Mouse (Mus musculus): ENCODE measurements at regions not wholly inside any gene's neighbourhood (a gene's known extent, or its start where the extent isn't known, plus 50 kb on each side); places are given as distances from the start of the nearest gene placed in this dataset.

GRCm38 (mm10) chr1:137899916-137900601 lies 275.4 kb downstream of the Ptprc start:
- TF ChIP-seq CTCF (IDR thresholded peaks at IDR 0.05; ENCODE audit: insufficient read depth, low read length) (no peak), POLR2A (IDR thresholded peaks at IDR 0.05; ENCODE audit: borderline replicate concordance, extremely low read depth, low read depth, low read length) (no peak)
- Histone ChIP-seq H3K4me1 (ENCODE audit: control insufficient read depth, insufficient read depth, low read length) (peaks cover 4% of the 10 kb centered on the region), H3K4me3 (replicated peaks; ENCODE audit: extremely low read depth, low read depth, low read length) (peak overlapping the region; percentile 82)
- DNase-seq = peak; percentile 34
- WGBS = under 1% methylated on average over 14 of the region's 14 CpGs

- no peak for TF ChIP-seq CTCF (IDR thresholded peaks at IDR 0.05; ENCODE audit: insufficient read depth, low read length)
- TF ChIP-seq POLR2A (IDR thresholded peaks at IDR 0.05; ENCODE audit: borderline replicate concordance, extremely low read depth, low read depth, low read length) = no peak
- peak overlapping the region; percentile 82 for H3K4me3 ChIP-seq (replicated peaks; ENCODE audit: extremely low read depth, low read depth, low read length)
- peaks cover 4% of the 10 kb centered on the region for H3K4me1 ChIP-seq (ENCODE audit: control insufficient read depth, insufficient read depth, low read length)
- 0% methylated on average over 6 of the region's 6 CpGs for WGBS
- no peak for DNase-seq
Measured at GRCm38 (mm10) chr1:137899305-137899704, 276.2 kb downstream of the Ptprc start.

- Histone ChIP-seq H3K4me1 (ENCODE audit: control insufficient read depth, insufficient read depth, low read length) (peaks cover 4% of the 10 kb centered on the region), H3K4me3 (replicated peaks; ENCODE audit: extremely low read depth, low read depth, low read length) (peak overlapping the region; percentile 82)
- DNase-seq = peak; percentile 33
- WGBS = 0% methylated on average over 3 of the region's 3 CpGs
- TF ChIP-seq CTCF (IDR thresholded peaks at IDR 0.05; ENCODE audit: insufficient read depth, low read length) = no peak
- no peak for TF ChIP-seq POLR2A (IDR thresholded peaks at IDR 0.05; ENCODE audit: borderline replicate concordance, extremely low read depth, low read depth, low read length)
Measured at GRCm38 (mm10) chr1:137898891-137899290, 276.6 kb downstream of the Ptprc start.

GRCm38 (mm10) chr1:137898397-137898796 lies 277.1 kb downstream of the Ptprc start:
- TF ChIP-seq POLR2A (IDR thresholded peaks at IDR 0.05; ENCODE audit: borderline replicate concordance, extremely low read depth, low read depth, low read length) = peak; percentile 89; the same call in 1 of the 2 replicates
- no peak for TF ChIP-seq CTCF (IDR thresholded peaks at IDR 0.05; ENCODE audit: insufficient read depth, low read length)
- peak overlapping the region; percentile 82 for H3K4me3 ChIP-seq (replicated peaks; ENCODE audit: extremely low read depth, low read depth, low read length)
- peaks cover 4% of the 10 kb centered on the region for H3K4me1 ChIP-seq (ENCODE audit: control insufficient read depth, insufficient read depth, low read length)
- peak; percentile 81 for DNase-seq
- 0% methylated on average over 11 of the region's 11 CpGs for WGBS

- 57% methylated on average over 3 of the region's 3 CpGs for WGBS
Measured at GRCm38 (mm10) chr1:137881656-137882055, 293.9 kb downstream of the Ptprc start.

GRCm38 (mm10) chr1:137874361-137874760 lies 301.1 kb downstream of the Ptprc start:
- Histone ChIP-seq H3K4me3 (replicated peaks; ENCODE audit: extremely low read depth, low read depth, low read length) (no peak overlapping the region), H3K4me1 (ENCODE audit: control insufficient read depth, insufficient read depth, low read length) (no peaks in the 10 kb centered on the region)
- no peak for TF ChIP-seq POLR2A (IDR thresholded peaks at IDR 0.05; ENCODE audit: borderline replicate concordance, extremely low read depth, low read depth, low read length)
- no peak for TF ChIP-seq CTCF (IDR thresholded peaks at IDR 0.05; ENCODE audit: insufficient read depth, low read length)
- DNase-seq = no peak
- 62% methylated on average over 2 of the region's 2 CpGs for WGBS

More at GRCm38 (mm10) chr1:137881656-137882055, 293.9 kb downstream of the Ptprc start:
- no peak for TF ChIP-seq CTCF (IDR thresholded peaks at IDR 0.05; ENCODE audit: insufficient read depth, low read length)
- no peak for TF ChIP-seq POLR2A (IDR thresholded peaks at IDR 0.05; ENCODE audit: borderline replicate concordance, extremely low read depth, low read depth, low read length)
- no peak for DNase-seq
- Histone ChIP-seq H3K4me3 (replicated peaks; ENCODE audit: extremely low read depth, low read depth, low read length) (no peak overlapping the region), H3K4me1 (ENCODE audit: control insufficient read depth, insufficient read depth, low read length) (no peaks in the 10 kb centered on the region)

DNA sequence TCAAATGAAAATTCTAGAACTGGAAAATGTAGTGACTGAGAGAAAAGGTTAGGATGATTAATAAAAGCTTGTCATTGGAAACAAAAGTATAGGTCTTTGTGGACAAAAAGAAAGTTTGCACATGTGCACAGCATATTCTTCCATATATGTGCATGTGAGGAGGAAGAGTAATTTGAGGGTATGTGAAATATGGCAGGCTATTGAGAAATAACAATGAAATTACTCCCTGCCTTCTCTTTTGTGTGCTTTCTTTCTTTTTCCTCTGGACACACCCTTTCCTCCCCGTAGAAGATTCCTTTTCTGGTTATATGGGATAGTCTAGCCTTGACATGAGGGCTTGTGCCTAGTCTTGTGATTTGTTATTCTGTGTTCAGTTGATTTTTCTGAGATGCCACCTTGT lies 301.9 kb downstream of the Ptprc start:
- Histone ChIP-seq H3K4me3 (replicated peaks; ENCODE audit: extremely low read depth, low read depth, low read length) (no peak overlapping the region), H3K4me1 (ENCODE audit: control insufficient read depth, insufficient read depth, low read length) (no peaks in the 10 kb centered on the region)
- TF ChIP-seq CTCF (IDR thresholded peaks at IDR 0.05; ENCODE audit: insufficient read depth, low read length) (no peak), POLR2A (IDR thresholded peaks at IDR 0.05; ENCODE audit: borderline replicate concordance, extremely low read depth, low read depth, low read length) (no peak)
- 35% methylated on average over 1 of the region's 1 CpGs for WGBS
- DNase-seq = no peak

DNA sequence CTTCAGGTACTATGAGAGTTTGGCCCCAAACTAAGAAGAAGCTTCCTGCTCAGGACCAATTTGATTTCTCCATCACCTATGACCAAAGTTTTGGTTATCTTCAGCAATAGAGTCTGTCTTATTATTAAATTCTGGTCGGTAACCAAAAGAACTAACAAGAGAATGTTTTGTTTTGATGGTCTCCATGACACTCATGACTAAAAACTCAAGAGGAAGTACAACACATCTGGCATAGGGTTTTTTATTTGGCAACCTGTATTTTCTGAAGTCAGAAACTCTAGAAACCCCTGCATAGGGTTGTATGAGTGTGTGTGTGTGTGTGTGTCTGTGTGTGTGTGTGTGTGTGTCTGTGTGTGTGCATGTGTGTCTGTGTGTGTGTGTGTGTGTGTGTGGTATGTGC lies 310.5 kb downstream of the Ptprc start:
- WGBS = 28% methylated on average over 1 of the region's 1 CpGs
- no peak for TF ChIP-seq POLR2A (IDR thresholded peaks at IDR 0.05; ENCODE audit: borderline replicate concordance, extremely low read depth, low read depth, low read length)
- no peak for TF ChIP-seq CTCF (IDR thresholded peaks at IDR 0.05; ENCODE audit: insufficient read depth, low read length)
- H3K4me3 ChIP-seq (replicated peaks; ENCODE audit: extremely low read depth, low read depth, low read length) = no peak overlapping the region
- no peak for DNase-seq
- no peaks in the 10 kb centered on the region; the same call in 1 of the 2 replicates for H3K4me1 ChIP-seq (ENCODE audit: control insufficient read depth, insufficient read depth, low read length)

GRCm38 (mm10) chr1:137863506-137863905 lies 312.0 kb downstream of the Ptprc start:
- no peaks in the 10 kb centered on the region; the same call in 1 of the 2 replicates for H3K4me1 ChIP-seq (ENCODE audit: control insufficient read depth, insufficient read depth, low read length)
- no peak overlapping the region for H3K4me3 ChIP-seq (replicated peaks; ENCODE audit: extremely low read depth, low read depth, low read length)
- WGBS = 87% methylated on average over 7 of the region's 7 CpGs
- TF ChIP-seq CTCF (IDR thresholded peaks at IDR 0.05; ENCODE audit: insufficient read depth, low read length) = no peak
- no peak for TF ChIP-seq POLR2A (IDR thresholded peaks at IDR 0.05; ENCODE audit: borderline replicate concordance, extremely low read depth, low read depth, low read length)
- DNase-seq = no peak

DNA sequence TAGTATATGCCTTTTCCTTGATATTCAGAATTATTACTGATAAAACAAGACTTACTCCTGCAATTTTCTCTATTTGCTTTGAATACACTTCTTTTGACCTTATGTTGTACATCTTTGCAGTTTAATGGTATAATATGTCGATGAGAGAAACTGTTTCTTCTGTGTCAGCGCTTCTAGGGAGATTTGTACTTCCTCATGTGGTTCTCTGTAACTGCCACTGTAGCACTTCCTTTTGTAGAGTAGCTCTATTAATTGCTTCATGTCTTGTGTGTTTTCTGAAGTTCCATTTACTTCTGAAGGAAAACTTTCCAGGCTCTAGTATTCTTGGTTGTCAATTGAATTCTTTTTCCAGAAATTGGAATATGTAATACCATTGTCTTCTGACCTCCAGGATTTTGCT lies 323.2 kb downstream of the Ptprc start:
- Histone ChIP-seq H3K4me1 (ENCODE audit: control insufficient read depth, insufficient read depth, low read length) (no peaks in the 10 kb centered on the region), H3K4me3 (replicated peaks; ENCODE audit: extremely low read depth, low read depth, low read length) (no peak overlapping the region)
- DNase-seq = no peak
- WGBS = 72% methylated on average over 2 of the region's 2 CpGs
- no peak for TF ChIP-seq CTCF (IDR thresholded peaks at IDR 0.05; ENCODE audit: insufficient read depth, low read length)
- TF ChIP-seq POLR2A (IDR thresholded peaks at IDR 0.05; ENCODE audit: borderline replicate concordance, extremely low read depth, low read depth, low read length) = no peak

Data from lung, adult 2 months (tissue).